Mouse (Mus musculus) lung, postnatal 36 days (tissue): Measurements from ENCODE around the gene Slc38a1.
"Not testable (repeated sequence)": the region's sequence is repeated elsewhere in the genome, so short reads cannot be mapped to it uniquely, and the experiment has no call there.

Experiments used
- DNase-seq: peaks from one replicate; pipeline ENCODE4 v3.0.0; 2022; ENCODE audit warnings: mixed read lengths

Slc38a1 gene

DNA sequence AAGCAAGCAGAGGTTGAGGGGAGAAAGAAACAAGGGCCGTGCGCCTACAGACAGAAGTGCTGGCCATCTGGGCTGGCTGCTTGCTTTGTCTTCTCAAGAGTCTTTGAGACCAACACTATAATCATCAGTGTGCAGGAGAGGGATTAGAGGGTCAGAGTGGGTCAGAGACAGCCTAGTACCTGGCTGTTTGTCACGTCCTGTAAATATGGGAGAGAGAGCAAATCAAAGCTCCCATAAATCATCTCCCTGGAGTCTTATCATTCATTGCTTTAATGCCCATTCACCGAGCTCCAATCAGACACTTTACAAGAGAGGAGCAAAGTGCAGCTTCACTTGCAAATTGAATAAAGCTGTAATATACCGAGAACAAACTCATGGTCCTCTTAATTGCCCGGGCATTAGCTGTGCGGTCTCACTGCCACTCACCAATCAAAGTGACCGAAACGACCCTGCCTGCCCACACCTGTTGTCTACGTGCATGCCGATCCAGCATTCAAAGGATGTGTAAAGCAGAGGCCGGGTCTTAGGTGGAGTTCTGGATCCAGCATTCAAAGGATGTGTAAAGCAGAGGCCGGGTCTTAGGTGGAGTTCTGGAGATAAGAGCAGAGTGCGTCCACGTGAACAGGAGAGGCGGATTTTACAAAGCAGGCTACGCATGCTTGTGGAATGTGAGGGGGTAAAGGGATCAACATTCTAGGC is 15.0 kb upstream of the Slc38a1 start:
- DNase-seq = no peak

DNA sequence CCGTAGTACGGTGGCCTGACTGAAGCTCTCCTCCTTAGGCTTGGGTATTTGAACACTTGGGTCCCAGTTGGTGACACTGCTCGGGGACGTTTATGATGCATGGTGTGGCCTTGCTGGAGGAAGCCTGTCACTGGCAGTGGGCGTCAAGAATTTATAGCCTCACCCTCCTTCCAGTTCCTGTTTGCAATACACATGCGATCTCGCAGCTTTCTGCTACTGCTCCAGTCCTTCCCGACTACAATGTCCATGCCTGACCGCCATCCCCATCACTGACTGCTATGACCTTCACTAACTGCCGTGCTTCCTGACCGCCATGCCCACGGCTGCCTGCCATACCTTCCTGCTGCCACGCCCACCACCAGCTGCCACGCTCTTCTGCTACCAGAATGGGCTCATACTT is 12.8 kb upstream of the Slc38a1 start:
- DNase-seq = peak; percentile 34

GRCm38 (mm10) chr15:96654714-96655113 is 12.0 kb upstream of the Slc38a1 start:
- peak; percentile 65 for DNase-seq

DNA sequence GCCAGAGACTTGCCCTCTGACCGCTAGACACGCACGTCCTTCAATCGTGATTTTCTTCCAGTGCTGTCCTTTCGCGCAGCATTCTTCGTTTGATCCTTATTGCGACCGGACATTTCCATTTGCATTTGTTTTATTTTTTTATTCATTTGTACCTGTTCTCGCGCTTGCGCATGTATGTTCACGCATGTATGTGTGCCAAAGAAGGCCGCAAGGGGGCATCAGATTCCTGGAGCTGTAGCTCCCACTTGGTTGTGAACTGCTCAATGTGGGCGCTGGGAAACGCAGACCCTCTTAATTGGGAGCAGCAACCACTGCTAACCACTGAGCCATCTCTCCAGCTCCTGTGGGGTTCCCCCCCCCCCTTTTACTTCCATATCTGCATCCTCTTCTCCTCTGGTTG is 10.3 kb upstream of the Slc38a1 start:
- DNase-seq = no peak

DNA sequence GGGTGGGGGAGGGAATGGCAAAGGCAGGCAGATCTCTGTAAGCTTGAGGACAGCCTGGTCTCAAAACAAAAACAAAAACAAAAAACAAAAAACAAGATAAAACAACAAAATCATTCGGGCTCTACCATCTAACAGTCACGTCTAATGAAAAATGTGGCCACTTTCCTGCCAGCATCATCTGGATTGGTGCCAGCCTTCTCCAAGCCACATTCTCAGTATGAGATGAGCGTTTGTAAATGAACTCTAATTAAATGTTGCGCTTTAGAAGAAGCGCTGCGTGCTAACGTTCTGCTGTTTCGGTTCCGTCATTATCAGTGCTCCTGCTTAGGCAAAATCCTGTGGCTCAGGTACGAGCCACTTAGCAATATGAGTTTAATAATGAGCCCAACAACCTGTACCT is 9.8 kb upstream of the Slc38a1 start:
- DNase-seq = no peak

- no peak for DNase-seq
Measured at GRCm38 (mm10) chr15:96647376-96647775, 4.7 kb upstream of the Slc38a1 start.

GRCm38 (mm10) chr15:96641821-96642435 is 785 bp downstream of the Slc38a1 start:
- DNase-seq = no peak

- peak; percentile 56 for DNase-seq
Measured at GRCm38 (mm10) chr15:96641111-96641820, 1.4 kb downstream of the Slc38a1 start.

- peak; percentile 37 for DNase-seq
Measured at GRCm38 (mm10) chr15:96640291-96640985, 2.3 kb downstream of the Slc38a1 start.

GRCm38 (mm10) chr15:96639630-96640029 is 3.1 kb downstream of the Slc38a1 start:
- DNase-seq = no peak

DNA sequence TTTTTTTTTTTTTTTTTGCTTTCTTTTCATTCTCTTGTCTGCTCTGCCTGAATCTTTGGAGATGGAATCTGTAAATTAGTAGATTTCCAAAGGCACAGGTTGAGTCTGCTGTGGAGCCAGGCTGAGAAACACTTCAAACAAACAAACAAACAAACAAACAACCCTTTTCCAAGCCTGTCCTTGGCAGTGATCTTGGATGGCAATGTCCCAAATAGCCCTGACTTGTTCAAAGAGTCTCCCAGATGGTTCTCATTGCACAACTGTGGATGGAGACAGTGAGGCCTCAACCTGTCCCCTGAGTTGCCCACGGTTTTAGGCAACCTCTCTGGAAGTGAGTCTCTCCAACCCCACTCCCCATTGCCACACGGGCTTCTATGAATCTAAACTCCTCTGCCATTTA is 4.1 kb downstream of the Slc38a1 start:
- no peak for DNase-seq

- DNase-seq = peak; percentile 62
Measured at GRCm38 (mm10) chr15:96638173-96638572, 4.5 kb downstream of the Slc38a1 start.

DNA sequence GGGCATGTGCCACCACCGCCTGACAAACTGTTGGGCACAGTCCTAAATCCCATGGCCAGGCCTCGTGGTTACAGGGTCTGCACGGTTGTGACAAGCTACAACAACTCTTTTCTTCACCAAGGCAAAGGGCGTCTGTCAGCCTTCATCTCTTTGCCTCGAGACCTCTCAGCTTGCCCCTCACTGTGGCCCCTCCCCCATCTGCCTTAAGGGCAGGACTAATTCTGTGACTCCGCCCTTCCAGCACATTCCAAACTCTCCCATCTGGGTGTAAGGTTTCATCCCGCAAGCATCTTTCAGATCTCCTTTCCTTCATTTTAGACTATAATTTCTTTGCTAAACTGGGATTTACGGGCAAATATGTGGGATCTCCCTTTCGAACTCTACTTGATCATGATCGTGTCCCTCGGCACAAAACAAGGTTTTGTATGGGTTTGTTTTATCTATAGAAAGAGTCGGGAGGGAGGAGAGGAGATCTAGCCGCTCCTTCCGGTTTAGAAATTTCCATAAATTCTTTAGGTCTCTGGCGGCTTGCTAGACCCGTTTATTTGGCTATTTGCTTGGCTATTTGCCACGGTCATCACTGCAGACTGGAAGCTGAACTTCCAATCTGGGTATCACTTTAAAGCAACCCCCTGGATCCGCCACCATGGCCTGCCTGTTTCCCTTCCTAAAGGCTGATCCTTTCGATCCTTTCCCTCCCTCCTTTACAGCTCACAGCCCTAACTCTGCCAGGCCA is 7.9 kb downstream of the Slc38a1 start:
- no peak for DNase-seq

GRCm38 (mm10) chr15:96632201-96632600 is 10.5 kb downstream of the Slc38a1 start:
- DNase-seq = no peak

- no peak for DNase-seq
Measured at GRCm38 (mm10) chr15:96631107-96631718, 11.5 kb downstream of the Slc38a1 start.

DNA sequence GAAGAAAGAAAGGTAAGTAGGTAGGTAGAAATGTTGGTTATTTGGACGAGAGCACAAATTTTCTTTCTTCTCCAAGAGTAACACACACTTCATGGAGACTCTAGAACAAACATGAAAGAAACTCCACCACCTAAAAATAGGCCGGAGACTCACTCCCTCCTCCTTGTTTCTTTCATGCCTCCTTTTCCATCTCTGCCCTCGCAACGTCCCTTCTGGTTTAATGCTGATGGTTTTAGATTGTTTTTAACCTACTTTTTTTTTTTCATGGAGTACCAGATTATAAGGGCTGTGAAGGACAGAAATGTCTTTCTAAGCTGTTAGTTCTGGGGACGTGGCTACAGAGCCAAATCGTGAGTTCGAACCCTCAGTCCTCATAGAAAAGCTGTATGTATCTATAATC is 14.5 kb downstream of the Slc38a1 start:
- no peak for DNase-seq

DNA sequence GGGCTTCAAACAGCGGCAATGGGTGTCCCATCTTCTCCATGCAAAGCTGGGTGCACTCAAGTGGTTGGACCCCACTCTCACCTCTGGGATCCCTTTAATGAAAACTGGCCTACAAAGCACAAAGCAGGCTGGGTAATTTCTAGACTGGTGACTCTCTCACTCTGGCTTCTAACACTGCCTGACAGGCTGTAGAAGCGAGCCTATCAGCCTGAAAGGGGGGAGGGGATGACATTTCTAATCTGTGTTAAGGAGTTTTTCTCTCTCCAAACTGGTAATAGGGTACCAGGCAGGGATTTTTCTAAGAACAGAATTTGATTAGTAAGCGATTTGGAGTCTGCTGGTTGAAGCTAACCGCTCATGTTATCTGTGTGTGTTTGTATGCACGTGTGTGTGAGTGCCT is 15.8 kb downstream of the Slc38a1 start:
- no peak for DNase-seq

DNA sequence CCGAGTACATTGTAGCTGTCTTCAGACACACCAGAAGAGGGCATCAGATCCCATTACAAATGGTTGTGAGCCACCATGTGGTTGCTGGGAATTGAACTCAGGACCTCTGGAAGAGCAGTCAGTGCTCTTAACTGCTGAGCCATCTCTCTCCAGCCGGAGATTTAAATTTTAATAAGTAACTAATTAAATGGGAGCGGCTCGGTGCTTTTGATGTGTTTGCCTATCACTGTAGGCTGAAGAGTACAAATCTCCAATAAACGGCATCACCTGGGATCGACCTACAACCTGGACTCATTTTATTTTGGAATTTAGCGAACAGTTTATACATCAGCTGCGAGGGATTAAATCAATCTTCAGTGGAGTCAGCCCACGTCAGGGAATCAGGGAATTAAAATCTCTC is 17.7 kb downstream of the Slc38a1 start:
- DNase-seq = not testable (repeated sequence)

DNA sequence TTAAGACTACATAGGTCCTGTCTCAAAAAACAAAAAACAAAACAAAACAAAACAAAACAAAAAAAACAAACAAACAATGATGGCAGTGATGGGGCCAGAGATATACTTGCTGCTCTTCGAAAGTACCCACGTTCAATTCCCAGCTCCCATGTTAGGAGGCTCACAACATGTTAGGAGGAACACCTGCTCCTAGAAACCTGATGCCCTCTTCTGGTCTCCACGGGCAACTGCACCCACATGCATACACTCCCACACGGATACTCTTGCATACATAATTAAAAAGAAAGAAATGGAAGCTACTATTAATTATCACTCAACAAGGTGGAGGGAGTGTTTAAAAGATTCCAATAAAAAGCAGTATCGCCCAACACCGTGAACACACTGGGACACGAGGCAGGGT is 20.3 kb downstream of the Slc38a1 start:
- no peak for DNase-seq

GRCm38 (mm10) chr15:96621686-96622085 is 21.0 kb downstream of the Slc38a1 start:
- no peak for DNase-seq

- DNase-seq = no peak
Measured at GRCm38 (mm10) chr15:96617555-96617954, 25.2 kb downstream of the Slc38a1 start.

DNA sequence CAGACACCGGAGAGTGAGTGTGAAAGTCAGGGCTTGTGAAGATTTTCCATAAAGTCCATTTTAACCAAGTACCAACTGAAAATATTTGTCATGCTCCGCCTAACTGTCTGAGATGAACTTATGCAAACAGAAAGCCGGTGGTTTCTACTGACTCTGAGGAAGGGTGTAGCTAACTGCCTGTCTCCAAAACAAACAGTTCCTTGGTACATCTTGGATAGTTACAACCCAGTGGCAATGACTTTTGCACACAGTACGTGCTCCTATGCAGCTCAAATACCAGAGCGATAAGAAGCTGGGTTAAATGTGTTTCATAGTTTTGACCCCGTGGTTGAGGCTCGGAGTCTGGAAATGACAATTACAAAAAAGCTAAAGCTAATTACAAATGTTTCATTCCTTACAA is 34.0 kb downstream of the Slc38a1 start:
- DNase-seq = no peak
